Mouse (Mus musculus) bone marrow macrophage, adult 2 months (primary cell): Measurements from ENCODE around the gene Gm15319. TPM values are rescaled to one million over a fixed set of nuclear protein-coding genes. Genes with fewer than 3 reads are reported as not detected.
"Not testable (repeated sequence)": the region's sequence is repeated elsewhere in the genome, so short reads cannot be mapped to it uniquely, and the experiment has no call there.

ENCODE experiments used
- H3K27ac ChIP-seq: 2 replicates; pipeline ENCODE4 v1.5.1; 2012; ENCODE audit warnings: low read depth, low read length; ENCODE audit not compliant: insufficient read depth
- H3K4me1 ChIP-seq: 2 replicates; pipeline ENCODE4 v1.6.1; 2012; ENCODE audit warnings: low read length; ENCODE audit not compliant: control insufficient read depth, insufficient read depth
- H3K4me3 ChIP-seq: 2 replicates; pipeline ENCODE4 v1.5.1; 2012; ENCODE audit warnings: mild to moderate bottlenecking, low read length, moderate library complexity; ENCODE audit not compliant: insufficient read depth
- polyA plus RNA-seq: library from polyadenylated mRNA; stranded (reverse); fragments of >200 nt; gene quantifications from 2 replicates; pipeline ENCODE4 v1.2.4, GENCODE M21; 2012; ENCODE audit not compliant: missing spikeins, insufficient read depth, insufficient read length

The Gm15319 gene
- polyA plus RNA-seq = not detected in 2 replicates

DNA sequence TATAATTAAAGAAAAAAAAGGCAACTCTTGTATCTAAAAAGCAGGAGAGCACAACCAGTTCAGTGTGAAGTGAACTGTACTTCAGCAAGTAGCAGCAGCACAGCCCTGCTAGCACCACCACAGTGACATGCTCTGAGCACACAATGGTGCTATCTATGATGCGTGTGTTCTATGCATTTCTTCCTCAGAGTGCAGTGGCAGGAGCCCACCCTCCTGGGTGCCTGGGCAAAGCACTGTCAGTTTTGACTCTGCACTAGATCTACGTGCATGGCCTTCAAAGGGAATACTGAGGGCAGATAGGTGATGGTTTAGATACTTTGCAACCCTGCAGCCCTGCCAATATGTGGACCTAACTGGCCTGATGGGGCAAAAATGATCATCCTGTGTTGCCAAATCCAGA is at the start of gene Gm15319:
Gene Gm15319 (minus strand): TSS at position 101 of the 400 bp plus-strand sequence.
- H3K4me3 ChIP-seq = not testable (repeated sequence)

DNA sequence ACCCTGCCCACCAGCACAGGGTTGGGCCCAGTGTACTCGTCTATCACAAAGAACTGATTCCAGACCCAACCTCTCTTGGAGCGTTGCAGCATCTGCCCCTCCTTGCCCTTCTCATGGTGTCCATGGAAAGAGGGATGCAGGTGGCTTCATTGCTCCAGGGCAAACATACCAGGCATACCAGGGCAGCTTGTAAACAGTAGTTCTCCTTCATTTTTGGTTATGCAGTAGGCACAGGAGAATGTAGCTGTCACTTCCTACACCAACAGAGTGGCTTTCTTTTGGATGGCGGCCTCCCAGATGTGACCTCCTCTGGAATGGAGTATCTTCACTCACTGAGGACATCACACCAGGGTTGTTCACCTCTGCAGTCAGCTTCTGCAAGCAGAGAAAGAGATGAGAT is 47.3 kb upstream of the Gm15319 start:
- not testable (repeated sequence) for H3K4me3 ChIP-seq, H3K4me1 ChIP-seq, H3K27ac ChIP-seq

More for the DNA sequence above, at the start of gene Gm15319:
- not testable (repeated sequence) for H3K27ac ChIP-seq, H3K4me1 ChIP-seq

DNA sequence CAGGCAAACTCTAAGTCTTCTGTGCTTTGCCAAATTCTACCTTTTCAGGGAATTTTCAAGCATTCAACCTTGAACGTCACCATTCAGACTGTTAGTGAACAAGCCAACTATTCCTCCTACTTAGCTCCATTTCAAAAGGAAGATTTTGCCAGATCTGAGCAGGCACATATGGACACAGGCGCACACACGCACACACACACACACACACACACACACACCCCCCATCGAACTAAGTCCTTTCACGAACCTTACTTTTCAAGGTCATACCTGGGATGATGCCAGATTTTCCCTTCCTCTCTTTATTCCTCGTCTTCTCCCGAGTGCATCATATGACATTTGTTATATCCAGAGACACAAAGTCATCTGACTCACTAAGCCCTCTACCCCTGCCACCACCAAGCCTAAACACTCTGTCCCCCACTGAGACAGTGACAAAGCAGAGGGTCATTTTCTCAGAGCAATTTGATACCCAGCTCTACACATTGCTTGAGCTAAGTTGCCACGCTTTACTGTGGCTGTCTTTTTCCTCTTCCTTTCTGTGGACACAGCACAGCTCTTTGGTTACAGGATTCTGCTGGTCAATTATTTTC is 45.5 kb upstream of the Gm15319 start:
- H3K4me3 ChIP-seq, H3K27ac ChIP-seq, H3K4me1 ChIP-seq: not testable (repeated sequence)

DNA sequence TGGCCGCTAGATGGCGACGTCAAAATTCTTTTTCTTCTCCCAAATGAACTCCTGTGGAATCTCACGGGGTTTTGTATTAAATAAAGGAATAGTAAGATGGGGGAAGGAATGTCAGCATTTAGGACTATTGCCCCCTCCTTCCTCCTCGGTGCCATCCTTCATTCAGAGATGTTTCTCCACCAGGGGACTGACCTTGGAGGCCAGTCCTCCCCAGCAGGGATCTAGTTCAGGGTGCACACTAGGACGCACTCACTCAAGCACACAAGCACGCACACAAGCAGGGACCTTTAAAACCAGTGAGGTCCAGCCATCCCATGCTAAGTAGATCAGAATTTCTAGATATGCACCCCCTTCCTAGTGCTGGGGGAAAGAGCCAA is 26.3 kb upstream of the Gm15319 start:
- H3K4me1 ChIP-seq, H3K4me3 ChIP-seq, H3K27ac ChIP-seq: not testable (repeated sequence)

DNA sequence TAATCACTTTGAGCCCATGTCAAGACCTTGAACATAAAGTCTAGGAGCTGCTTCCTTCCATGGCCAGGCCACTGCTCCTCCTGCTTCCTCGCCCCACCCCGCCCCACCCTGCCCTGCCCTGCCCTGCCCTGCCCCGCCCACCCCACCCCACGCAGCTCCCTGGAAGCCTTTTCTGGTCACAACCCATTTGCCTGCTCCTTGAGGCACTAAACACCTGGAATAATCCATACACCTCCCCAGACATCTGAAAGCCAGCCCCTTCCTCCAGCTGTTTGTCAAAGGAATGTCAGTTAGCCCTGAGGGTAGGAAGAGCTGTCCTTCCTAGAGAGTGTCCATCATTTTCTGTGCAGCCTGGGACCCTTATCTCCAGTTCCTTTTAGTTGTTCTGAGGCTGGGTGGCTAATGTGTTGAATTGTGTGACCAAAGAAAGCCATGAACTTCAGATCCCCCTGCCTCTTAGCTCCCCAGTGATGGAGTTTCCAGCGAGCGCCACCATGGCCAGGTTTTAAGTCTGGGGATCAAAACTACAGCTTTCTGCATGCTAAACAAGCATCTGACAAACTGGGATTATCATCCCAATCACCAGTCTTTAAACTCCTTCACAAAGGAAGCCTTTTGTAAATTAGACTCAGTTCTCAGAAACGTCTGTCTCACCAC is 25.8 kb upstream of the Gm15319 start:
- H3K4me3 ChIP-seq, H3K27ac ChIP-seq, H3K4me1 ChIP-seq: not testable (repeated sequence)

DNA sequence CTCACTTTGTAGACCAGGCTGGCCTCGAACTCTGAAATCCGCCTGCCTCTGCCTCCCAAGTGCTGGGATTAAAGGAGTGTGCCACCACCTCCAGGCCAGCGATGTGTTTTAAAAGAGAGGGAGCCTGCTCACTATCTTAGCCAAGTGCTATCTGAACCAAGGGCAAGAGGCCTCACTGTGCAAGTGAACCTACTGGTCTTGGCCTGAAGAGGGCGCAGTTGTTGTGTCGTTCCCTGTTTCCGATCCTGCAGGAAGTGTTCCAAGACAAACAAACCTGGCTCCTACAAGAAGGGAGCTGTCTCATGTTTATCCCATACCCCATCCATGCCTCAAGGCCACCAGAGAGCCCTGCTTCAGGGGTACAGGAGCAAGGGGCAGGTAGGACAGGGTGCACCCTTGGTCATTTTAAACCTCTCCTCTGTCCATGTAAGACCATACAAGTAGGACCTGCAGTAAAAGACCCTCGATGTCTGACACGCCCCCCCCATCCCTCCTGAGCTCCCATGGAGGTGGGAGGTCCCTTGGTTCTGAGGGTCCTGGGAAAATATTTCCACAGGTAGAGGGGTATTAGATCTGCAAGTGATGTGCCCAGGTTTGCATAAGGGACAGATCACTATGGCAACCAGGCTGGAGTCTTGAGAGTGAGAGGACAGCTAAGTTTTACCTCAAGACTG is 24.2 kb upstream of the Gm15319 start:
- H3K4me1 ChIP-seq, H3K4me3 ChIP-seq, H3K27ac ChIP-seq: not testable (repeated sequence)

DNA sequence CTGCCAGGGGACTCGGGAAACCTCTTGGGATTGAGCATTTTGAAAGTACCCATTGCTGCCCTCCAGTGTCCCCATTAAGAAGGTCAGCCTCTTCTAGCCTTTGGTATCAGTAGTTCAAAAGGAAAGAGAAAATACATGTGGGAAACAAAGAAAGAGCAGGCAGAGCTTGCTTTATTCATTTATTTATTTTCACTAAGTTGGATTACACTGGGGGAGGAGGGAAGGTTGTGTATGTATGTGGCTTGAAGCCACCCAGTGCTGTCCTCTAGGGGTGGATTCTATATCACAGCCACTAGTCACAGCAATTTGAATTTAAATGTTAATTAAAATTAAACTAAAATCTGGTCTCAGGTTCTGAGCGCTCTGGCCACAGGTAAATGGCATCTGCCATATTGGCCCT is 22.0 kb upstream of the Gm15319 start:
- H3K4me1 ChIP-seq, H3K4me3 ChIP-seq, H3K27ac ChIP-seq: not testable (repeated sequence)

DNA sequence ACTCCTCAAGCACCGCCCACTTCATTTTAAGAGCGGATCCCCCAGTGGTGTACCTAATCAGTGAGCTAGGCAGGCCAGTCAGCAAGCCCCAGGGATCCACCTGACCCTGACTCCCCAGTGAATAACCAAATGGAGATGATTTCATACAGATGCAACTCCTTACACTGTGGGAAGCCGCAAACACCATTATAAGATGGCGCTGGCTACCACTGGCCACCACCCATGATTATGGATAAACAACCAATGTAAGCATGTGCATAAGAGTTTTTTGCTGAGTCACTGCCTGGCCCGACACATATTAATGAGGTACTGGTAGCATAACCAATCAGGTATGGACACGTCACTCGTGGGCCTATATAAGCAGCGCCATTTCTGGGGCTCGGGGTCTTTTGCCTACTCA is 21.1 kb upstream of the Gm15319 start:
- H3K4me1 ChIP-seq, H3K4me3 ChIP-seq, H3K27ac ChIP-seq: not testable (repeated sequence)

DNA sequence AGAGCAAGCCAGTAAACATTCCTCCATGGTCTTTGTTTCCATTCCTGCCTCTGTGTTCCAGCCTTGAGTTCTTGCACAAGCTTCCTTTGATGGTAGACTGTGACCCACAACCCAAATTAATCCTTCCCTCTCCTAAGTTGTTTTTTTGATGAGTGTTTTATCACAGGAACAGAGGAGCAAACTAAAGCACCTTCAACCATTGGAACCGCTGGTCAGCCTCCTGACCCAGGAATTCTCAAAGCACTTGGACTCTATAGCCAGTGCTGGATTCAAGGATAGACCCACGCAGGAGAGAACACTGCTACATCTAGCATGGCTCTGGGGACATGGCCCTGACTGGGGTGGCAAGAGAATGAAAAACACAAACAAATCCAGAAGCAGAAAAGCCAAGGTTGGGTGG is 19.1 kb upstream of the Gm15319 start:
- H3K4me1 ChIP-seq, H3K4me3 ChIP-seq, H3K27ac ChIP-seq: not testable (repeated sequence)

DNA sequence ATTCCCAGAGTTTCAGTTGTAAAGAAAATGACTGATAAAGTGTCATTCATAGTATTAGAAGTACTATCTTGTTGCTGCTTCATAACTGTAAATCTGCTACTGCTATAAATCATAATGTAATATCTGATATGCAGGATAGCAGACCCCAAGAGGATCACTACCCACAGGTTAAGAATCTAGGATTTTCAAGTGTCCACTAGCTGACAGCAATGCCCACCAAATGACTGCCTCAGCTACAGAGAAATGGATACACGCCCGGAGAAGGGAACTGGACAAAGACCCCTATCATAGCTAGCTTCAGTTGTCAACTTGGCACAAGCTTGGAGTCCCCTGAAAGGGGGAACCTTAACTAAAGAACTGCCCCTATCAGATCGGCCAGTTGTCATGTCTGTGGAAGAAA is 18.6 kb upstream of the Gm15319 start:
- H3K27ac ChIP-seq, H3K4me3 ChIP-seq, H3K4me1 ChIP-seq: not testable (repeated sequence)

DNA sequence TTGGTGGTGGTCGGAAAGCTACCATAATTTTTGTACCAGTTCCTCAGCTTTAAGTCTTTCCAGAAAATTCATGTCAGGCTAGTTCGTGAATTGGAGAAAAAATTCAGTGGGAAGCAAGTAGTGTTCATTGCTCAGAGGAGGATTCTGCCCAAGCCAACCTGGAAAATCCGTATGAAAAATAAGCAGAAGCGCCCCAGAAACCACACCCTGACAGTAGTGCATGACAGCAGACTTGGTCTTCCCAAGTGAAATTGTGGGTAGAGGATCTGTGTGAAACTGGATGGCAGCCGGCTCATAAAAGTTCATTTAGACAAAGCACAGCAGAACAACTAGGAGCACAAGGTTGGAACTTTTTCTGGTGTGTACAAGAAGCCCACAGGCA is 18.2 kb upstream of the Gm15319 start:
- H3K4me3 ChIP-seq, H3K4me1 ChIP-seq, H3K27ac ChIP-seq: not testable (repeated sequence)

DNA sequence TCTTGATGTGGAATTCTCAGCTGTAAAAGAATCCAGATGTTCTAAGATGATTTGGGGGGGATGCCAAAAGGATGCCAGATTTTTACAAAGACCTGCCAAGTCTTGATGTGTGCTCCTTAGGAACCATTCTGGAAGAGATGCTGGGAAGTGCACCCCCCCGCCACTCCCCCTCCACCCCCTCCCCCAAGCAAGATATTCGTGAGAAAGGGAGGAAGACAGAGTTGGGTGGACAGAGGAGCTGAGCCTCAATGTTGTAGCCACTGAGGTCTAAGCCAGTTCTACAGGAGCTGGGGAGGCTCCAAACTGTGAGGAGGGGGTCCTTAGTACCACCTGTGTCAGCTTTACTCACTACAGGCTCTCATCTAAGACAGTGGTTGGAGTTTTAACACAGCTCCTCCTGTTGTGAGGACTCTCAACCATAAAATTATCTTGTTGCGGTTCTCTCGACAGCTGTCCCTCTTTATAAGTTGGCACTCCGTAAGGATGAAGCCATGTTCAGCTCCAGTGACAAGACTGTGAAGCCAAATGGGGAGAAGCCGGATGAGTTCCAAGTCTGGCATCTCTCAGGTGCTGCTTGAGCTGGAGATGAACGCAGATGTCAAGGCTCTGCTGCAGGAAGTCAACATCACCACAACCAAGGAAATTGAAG is 17.7 kb upstream of the Gm15319 start:
- not testable (repeated sequence) for H3K4me3 ChIP-seq, H3K4me1 ChIP-seq, H3K27ac ChIP-seq

DNA sequence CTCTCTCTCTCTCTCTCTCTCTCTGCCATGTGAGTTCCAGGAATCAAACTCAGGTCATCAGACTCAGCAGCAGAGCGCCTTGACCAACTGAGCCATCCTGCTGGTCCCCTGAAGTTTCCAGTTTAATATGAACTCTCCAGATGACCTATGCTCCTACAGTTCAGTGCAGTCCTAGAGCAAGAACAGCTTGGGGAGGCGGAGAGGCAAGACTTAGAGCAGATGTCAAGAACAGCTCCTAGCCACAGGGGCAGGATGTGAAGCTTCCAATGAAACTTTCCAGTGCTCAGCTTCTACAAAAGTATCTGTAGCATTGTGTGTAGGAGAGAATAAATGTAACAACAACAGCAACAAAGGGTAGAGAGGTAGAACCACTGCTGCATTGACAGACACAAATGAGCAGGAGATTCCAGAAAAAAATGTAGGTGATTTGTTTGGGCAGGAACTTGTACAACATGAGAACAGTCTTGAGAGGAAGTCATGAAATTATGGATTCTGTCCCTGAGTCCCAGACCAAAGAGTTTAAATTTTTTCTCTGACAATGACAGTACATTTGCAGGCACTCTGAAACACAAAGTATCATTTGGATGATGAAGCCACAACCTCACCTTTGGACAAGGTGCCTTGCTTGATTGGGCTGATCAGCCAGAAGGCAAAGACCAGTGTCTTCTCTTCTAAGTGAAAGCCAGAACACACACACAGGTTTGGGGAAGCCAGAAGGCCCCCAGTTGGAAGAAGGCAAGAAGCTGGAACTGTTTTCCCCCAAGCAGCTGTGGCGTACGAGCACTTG is 16.8 kb upstream of the Gm15319 start:
- H3K4me1 ChIP-seq, H3K27ac ChIP-seq, H3K4me3 ChIP-seq: not testable (repeated sequence)

DNA sequence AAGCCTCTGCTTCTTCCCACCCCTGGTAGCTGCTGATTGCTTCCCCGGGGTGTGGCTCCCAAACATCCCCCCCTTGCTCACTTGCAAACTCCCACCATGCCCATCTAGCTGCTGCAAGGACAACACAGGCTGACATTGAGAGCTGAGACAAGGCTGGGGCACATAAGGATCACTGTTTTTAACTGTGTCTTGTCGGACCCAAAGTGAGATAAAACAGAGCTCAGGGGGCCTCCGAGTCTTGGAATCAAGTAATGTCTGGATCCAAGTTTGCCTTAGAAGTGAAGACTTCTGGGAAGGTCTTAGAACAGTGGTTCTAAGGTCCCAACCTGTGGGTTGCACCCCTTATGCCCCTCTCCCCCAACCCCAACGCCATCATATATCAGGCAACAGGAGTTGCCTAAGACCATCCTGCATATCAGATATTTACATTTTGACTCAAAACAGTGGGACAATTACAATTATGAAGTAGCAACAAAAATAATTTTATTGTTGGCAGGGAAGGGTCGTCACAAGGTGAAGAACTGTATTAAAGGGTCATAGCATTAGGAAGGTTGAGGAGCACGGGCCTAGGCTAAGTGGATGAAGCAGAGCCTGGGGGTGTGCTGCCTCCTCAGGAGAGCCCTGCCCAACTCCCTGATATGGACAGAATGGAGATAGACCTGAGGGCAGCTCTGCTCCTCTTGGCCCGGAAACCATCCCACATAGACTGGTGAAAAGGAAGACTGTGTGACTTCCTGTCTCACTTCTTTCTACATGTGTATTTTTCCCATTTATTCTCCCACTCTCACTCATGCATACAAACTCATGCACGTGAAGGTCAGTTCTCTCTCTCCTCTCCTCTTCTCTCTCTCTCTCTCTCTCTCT is 16.0 kb upstream of the Gm15319 start:
- not testable (repeated sequence) for H3K4me1 ChIP-seq, H3K27ac ChIP-seq, H3K4me3 ChIP-seq
